Mouse (Mus musculus): ENCODE data around the gene Rtf2.

Gene Rtf2

DNA sequence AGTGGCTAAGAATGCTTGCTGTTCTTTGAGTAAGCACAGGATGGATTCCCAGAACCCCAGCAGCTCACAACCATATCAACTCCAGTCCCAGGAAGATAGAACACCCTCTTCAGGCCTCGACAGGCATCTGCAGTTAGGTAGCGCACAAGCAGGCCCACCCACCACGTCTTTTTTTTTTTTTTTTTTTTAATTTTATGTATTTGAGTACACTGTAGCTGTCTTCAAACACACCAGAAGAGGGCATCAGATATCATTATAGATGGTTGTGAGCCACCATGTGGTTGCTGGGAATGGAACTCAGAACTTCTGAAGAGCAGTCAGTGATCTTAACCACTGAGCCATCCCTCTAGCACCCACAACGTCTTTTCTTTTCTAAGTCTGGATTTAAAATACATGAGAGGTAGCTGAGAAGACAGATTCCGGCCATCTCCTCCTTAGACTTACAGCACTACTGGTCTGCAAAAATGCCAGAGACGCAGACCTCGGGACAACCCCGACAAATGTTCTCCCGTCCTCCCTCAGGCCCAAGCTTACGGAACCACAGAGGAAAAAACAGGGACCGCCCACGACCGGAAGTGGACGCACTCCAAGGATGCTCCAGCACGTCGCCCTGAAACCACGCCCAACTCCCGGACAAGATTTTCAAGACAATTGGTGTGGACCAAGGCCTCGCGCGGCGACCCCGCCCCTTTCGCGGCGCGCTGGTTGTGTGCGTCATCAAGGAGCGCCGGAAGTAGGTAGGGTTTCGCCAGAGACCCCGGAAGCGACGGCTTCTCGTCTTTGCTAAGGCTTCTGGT is at the start of gene Rtf2:
Gene Rtf2 (plus strand): TSS at position 714 of the 797 bp plus-strand sequence.
- DNase-seq = peak; percentile 99

DNA sequence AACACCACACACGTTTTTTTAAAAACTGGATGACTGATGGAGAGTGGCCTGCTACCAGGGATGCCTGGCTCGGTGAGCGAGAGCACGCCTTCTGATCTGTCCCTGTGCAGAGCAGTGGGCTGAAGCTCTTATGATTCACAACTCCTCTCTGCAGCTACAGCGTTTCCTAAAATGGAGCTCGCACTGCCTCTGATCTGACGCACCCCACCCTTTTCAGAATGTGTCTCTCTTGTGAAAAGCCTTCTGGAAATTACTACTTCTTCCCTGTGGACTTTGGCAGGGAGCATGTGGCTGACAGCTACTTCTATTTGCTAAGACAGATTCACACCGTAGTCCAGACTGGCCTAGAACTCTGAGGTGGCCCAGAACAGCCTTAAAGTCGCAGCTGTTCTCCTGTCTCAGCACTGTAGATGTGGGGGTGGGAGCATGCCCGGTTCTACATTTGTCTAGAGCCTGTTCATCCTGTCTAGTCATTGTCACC is 48.3 kb upstream of the Rtf2 start:
- no peak for DNase-seq

DNA sequence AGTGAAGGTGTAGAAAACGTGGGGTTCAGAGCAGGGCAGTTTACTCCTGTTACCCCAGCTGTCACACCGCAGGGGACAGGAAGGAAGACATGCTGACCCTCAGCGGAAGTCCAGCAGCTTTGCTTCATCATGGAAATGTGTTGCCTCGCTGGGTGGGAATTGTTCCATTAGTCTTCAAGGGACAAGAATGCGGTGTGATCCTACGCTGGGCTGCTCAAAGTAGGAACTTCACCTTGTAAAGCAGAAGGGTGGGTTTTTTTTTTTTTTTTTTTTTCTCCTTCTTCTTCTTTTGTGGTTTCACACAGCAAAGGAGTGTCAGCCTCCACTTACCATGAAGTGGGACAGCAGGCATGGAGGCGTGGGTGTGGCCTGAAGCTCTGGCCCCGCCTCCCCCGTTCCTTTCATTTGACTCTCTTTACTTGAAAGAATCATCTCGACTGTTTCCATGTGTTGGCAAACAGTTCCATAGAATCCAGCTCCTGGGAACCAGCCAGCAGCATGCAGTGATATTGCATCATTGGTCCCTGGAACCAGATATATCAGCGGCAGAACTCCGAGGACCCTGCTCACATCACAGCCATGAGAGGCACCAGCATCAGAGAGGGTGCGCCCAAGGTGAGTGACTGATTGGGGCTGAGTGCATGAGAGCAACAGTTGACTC is 46.8 kb upstream of the Rtf2 start, which contains the start of gene Cass4:
Gene Cass4 (plus strand): TSS at position 404 of the 661 bp plus-strand sequence.
- DNase-seq = no peak

DNA sequence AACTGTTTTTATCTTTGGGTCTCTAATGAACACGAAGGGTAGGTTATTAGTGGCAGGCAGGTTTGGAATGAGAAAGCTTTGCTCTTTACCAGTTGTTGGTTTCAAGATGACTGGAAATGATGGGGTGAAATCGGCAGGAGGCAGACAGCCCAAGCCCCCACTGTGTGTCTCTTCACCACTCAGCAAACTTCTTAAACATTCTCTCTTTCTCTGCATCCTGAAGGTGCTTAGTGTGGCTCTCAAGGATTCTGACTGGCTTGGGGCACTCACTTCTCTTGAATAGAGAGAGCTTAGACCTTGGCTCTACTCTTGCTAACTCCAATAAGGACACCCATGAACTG is 46.3 kb upstream of the Rtf2 start:
- no peak for DNase-seq

DNA sequence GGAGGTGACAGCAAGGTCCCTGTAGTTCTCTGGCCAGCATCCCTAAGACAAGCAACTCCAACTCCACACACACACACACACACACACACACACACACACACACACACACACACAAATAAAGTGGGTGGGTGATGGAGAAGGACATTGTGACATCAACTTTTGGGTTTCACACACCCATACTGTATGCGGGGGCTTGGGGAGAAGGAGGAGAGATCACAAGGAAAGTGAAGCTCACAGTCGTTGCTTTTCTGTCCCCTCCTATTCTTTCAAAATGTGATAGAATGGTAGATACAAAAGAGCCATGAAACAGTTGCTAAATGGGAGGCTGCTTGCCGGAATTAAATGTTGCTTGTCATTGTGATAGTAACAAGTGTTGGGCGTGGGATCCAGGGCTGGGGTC is 45.7 kb upstream of the Rtf2 start:
- no peak for DNase-seq

DNA sequence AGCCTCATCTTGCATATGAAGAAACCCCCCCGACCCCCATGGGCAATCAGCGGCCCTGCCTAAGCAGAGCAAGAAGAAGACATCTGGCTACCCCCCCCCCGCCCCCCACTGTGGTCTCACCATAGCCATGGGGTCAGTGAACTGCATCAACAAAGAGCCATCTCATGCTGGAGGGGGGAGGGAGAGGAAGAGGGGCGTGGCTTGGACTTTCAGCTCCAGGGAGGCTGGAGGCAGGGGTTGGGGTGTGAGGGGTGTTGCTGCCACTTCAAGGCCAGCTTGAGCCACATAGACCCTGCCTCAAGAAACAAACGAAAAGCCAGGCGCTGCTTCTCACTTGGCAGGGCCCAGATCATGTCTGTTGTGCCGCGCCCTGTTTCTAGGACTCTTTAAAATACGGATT is 44.4 kb upstream of the Rtf2 start:
- no peak for DNase-seq

DNA sequence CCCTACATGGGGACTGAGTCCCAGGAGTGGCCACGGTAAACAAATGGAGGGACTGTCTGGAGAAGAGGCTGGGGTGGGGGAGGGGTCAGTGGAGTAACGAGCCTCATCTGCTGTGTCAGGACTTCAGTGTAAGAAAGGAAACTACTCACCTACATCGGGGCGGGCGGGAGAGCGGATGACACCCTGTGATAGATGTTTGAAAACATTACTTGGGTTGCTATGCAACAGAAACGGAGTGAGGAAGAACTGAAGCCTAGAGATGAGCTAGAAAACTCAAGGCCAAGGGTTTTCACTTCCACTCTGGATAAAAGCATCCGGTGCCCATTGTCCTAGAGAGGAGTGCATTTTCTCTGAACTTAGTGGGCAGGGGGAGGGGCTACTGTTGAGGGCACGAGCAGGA is 40.5 kb upstream of the Rtf2 start:
- no peak for DNase-seq

DNA sequence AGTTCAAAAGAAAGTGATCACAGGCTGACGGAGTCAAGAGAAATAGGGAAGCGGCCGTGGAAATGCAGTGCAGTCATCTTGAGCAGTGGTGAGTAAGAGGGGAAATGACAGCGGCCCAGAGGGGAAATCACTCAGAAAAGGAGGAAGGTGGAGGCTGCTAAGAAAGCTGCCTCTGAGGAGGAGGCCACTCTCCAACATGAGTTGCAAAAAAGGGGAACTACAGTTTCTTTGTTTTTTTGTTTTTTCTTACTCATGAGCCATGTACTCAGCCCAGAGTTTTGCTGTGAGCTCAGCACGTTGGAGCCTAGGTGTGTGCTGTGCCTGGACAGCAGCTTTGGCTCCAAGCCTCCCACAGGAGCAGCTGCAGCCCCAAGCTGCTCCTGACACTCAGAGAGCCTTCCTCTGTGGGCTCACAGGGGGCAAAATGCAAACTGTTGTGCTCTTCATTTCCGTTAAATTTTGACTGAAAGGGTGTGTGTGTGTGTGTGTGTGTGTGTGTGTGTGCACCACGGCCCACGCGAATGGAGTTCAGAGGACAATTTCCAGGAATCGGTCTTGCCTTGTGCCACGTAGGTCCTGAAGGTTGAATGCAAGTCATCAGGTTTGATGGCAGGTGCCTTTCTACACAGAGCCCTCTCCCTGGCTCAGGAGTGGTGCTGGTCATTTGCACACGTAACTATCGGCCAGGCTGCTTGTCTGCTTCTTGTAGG is 39.1 kb upstream of the Rtf2 start:
- DNase-seq = no peak

DNA sequence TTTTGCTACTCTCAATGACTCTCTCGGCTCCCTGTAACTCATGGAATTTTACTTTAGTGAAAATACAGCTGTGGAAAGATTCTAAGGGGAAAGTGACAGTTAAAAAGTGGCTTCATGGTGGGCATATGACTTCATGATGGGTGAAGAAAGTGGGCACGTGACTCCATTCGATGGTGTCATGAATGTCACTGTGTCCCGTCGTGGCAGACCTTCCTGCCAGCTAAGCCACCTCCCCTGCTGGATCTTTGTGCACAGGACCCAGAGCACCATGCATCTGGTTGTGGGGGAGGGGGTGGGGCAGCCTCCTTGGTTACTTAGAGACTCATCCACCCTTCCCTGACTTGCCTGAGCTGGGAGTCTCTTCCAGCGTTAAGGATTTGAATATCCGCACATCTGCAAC is 36.1 kb upstream of the Rtf2 start:
- no peak for DNase-seq

DNA sequence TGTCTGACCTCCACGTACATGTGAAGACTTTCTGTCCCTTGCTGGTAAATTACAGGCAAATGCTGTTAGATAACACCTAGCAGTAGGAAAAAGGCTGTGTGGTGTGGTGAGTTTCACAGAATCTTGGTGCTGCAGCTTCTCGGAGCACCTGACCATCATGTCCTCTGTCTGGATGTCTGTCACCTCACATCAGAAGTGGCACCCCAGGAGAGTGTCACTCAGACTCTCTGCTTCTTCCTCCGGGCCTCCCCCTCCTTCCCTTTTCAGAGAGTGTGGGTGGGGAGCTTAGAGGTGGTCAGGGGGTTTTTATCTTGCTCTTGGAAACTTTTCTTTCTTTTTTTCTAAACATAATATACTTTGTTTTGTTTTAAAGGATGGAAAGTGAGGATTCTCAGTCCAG is 35.3 kb upstream of the Rtf2 start:
- DNase-seq = no peak

DNA sequence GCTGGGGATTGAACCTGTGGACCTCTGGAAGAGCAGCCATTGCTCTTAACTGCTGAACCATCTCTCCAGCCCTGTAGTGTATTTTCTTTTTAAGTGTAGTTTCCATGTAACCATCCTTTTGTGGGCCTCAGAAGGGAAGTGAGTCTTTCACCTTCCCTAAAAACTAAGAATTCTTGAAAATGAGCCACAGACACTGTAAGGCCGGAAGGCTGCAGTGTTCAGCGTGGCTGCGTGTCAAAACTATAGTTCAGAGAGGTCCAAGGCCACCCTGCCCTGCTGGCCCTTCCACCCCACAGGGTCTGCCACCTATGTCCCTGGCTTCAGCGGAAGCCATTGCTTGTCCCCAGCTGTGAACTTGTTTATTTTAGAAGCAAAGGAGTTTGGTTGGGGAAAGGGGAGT is 34.2 kb upstream of the Rtf2 start:
- no peak for DNase-seq

DNA sequence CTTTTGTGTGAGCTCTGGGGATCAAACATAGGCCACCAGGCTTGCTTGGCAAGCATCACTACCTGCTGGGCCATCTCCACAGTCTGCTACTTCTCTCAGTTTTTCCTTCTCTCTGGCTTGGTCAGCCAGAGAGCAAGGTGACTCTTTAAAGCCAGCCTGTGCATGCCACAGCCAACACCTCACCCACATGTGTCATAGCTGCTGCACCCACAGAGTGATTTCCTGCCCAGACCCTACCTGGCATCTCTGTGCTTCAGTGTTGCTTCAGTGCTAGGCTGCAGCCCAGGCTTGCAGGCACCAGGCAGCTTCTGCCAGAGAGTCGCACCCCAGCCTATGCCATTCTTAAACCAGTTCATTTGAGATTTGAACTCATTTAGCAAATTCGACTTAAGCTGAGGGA is 32.9 kb upstream of the Rtf2 start:
- no peak for DNase-seq

DNA sequence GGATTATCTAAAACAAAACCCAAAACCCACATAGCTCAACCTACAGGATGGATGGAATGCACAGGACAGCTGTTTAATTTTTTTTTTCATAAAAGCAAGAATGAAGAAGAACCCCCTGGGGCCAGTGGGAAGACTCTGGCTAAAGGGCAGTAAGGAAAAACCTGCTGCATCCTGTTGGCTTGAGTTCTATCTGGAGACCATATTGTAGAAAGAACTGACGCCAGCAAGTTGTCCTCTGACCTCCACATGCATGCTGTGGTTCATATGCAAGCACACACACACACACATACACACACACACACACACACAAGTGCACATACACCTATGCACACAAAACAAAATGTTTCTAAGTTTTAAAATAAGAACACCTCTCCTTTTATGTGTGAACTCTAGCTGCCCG is 29.7 kb upstream of the Rtf2 start:
- DNase-seq = no peak

DNA sequence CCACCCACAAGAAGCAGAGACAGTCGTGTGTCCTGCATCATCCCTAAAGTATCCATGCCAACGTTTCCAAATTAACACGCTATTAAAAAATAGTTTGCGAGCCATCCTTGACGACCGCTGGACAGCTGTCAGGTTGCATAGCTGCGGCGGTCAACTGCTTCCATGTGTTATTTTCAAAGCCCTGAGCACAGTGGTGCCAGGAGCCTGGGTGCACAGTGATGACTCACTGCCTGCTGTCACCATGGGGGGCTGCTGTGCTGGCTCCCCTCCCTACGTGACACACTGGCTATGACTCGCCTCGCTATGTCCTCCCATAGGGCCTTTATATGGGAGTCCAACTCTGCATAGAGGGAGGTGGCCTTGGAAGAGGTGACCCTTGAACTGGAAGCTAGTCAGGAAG is 29.3 kb upstream of the Rtf2 start:
- DNase-seq = no peak

DNA sequence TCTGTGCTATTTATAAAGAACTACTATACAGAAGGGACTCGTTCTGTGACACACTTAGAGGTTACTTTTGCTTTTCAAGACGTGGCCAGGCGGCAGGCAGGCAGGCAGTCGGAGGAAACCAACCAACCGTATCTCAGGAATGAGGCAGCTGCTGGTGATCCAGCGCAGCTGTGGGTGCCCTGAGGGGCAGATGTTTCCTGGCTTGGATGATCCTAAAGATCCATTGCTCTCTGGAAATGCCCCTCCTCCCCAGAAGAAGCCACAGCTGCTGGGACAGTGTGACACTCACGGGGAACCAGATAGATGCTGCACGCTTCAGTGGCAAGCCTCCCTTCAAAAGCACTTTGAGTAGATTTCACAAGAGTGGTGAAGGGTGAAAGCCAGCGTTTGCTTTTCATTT is 27.9 kb upstream of the Rtf2 start:
- no peak for DNase-seq

DNA sequence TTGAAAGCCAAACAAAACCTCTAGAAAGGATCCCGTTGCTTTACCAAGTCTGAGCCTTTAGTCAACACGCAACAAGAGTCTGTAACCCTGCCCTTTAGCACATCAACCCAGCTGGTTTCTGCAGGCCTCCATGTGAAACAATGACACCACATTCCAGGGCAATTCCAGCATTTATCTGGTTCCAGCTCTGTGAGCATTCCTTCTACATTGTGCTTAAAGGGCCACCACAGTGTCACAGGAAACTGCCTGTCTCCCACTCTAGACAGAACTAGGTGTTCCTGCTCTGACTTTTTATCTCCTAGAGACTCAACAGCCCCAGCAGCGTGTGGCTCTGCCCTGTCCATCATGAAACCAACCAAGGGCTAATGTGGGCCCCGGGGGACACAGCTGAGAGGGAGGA is 27.1 kb upstream of the Rtf2 start:
- DNase-seq = no peak

DNA sequence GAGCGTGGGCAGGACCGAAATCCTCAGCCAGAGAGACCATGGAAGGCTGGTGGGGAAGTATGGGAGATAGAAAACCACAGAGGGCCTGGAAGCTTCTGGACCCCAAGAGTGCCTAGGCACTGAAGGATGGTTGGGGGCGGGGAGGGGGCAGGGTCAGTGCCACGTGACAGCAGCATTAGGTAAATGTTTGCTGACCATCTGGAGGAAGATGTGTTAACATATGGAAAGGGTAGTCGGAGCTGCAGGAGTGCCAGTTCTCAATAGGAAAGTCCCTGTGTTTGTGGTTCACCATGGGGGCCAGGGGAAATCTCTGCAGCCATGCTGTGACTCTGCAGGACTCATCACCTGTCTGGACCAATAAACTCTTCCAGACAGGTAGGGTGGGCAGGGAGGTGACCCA is 26.5 kb upstream of the Rtf2 start:
- DNase-seq = no peak

DNA sequence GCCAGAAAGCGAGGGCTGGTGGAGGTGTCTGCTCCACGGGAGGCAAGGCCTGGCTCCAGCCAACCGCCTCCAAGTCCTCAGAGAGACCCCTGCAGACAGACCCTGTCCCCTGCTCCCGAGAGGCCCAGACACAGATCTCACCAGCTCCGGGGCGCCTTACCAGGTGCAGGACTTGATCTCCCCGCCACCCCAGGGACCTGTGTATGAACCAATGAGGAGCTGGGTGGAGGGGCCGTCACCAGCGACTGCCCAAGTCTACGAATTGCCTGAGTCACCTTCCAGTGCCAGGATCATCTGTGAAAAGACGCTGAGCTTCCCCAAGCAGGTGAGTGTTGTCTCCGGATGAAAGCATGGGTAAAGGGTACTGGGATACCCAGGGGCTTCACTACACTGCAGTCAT is 24.1 kb upstream of the Rtf2 start:
- no peak for DNase-seq

DNA sequence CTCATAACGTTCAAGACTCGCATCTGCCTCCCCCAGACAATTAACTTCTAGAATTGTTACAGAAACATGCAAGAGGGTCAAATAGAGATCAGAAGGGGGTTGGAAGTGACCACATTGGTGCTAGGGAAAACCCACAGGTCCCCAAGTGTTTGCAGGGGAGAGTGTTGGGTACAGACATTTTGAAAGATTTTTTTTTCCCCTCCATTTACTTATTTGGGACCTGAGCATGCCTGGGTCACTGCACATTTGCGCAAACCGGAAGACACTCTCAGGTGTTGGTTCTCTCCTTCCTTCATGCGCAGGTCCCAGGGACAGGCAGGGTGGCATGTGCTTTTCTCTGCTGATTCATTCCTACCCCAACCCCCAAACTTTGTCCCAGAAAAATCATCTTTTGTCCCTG is 23.5 kb upstream of the Rtf2 start:
- no peak for DNase-seq

DNA sequence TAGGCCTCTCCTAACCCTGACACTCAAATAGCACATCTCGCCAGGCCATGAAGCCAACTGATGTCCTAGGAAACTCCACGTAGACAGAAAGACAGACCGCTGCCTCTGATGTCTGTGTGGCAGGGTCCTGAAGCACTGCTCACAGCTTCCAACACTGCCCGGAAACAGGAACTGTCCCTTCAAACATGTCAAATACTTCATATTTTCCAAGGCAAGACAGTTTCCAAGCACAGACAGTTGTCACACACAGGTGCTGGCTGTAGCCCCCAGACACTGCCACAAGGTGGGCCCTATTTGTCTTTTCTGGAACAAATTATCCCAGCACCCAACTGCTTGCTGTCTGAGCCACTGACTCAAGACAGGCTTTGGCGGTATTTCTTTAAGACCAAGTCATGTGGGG is 22.1 kb upstream of the Rtf2 start:
- DNase-seq = no peak

DNA sequence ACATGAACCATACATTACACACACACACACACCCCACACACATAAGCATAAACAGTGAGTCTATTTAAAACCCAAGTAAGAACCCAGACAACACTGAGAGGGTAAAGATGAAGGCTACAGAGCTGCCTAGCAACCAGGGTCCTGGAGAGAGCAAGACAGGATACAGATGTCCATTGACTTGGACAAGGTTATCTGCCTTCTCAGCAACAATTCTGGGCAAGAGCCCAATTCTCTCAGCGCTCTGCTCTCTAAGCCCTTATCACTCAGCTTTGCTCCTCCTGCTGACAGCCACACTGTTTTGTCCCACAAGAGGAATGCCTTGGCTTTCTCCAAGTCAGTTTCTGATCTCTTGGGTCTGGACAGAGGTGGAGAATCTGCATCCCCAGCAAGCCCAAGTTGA is 9.7 kb upstream of the Rtf2 start:
- DNase-seq = no peak

DNA sequence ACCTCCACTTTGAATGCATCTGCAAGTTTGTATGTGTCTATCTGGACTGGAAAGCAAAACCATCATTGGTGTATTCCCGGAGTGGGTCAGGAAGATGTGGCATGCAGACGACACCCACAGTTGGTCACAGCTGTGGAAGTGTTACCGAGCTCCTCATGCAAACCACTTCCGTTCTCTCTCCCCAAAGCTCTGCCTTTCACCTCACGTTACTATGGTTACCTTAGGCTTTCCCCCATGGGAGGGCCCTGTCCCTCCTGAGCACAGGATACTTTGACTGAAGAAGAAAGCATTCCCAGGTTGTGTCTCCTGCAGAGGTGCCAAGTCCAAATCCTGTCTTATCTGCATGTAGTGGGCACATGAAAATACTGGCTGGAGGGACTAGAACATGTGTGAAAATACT is 6.6 kb upstream of the Rtf2 start:
- DNase-seq = no peak

DNA sequence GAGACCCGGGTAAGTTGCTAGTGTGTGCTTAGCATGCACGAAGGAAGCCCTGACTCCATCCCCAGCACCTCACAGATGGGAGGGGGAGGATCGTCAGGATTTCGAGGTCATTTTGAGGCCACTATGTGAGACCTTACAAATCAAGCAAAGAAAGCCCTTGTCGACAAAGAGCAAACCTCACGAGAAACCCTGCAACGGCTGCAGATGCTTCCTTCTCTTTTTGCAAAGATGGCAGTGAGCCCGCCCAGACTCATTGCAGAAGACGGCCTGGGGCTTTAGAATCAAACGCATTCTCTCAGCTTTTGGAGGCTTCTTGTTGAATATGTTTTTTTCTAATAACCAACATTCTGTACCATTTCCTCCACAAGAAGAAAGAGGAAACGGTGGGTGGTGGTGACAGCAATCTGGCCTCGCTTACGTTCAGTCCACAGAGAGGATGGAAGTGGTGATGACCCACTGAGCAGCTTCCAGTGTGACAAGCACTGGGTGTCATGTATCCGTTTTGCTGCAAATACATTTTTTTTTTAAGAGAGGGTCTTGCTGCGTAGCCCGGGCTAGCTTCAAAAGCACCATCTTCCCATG is 2.9 kb upstream of the Rtf2 start:
- DNase-seq = no peak

DNA sequence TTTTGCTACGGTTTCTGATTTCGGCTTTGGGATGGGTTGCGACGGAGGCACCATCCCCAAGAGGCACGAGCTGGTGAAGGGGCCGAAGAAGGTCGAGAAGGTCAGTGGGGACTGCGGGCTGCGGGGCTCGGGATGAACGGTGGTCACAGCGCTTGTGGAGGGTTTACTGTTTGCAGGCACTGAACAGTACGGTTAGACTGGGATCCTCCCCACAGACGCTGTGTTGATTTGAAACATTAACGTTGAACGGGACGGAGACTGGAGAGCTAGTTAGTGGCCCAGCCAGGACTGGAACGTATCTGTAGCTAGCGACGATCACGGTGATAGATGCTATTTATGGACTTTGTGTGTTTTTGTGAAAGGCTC is 267 bp downstream of the Rtf2 start:
- no peak for DNase-seq
